Mouse (Mus musculus) gastrocnemius, postnatal 14 days (tissue): ENCODE measurements at regions not wholly inside any gene's neighbourhood (a gene's known extent, or its start where the extent isn't known, plus 50 kb on each side); places are given as distances from the start of the nearest gene placed in this dataset.
"Not testable (repeated sequence)": the region's sequence is repeated elsewhere in the genome, so short reads cannot be mapped to it uniquely, and the experiment has no call there.

Experiments
- DNase-seq: peaks from one replicate; pipeline ENCODE4 v3.0.0; 2021; ENCODE audit warnings: mixed read lengths
- intact Hi-C: fragments of 180-260 bp; cut with DNase I; formaldehyde crosslinking; loops from one replicate; pipeline ENCODE4 v1.15.1; 2025; ENCODE audit warnings: low total_unique reads

DNA sequence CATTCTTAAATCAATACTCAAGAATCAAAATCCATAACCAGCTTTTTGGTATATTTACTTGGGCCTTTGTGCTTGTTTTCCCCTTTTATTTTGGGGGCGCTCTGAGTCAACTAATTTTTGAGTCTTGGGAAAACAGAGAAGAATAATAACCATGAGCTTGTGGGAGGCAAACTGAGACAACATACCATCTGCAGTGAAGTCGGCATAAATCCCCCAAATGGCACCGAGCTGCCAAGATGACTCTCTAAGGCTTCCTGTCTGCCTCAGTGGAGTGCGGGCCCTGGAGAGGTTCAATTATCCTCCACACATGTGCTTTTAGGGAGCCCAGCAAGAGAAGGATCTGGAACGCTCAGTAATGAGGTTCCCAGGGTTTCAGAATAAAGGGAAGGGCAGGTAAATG is 333.1 kb downstream of the Fut8 start:
- no peak for DNase-seq
- intact Hi-C loops = no loop called here

GRCm38 (mm10) chr12:77575046-77575445 is 337.1 kb downstream of the Fut8 start:
- intact Hi-C loops = no loop called here
- DNase-seq = no peak

- no peak for DNase-seq
Observed at GRCm38 (mm10) chr12:77588297-77588696, 350.4 kb downstream of the Fut8 start.

GRCm38 (mm10) chr12:77589416-77589815 is 351.5 kb downstream of the Fut8 start:
- intact Hi-C loops = no loop called here
- DNase-seq = no peak

More at GRCm38 (mm10) chr12:77588297-77588696, 350.4 kb downstream of the Fut8 start:
- intact Hi-C loops = no loop called here

DNA sequence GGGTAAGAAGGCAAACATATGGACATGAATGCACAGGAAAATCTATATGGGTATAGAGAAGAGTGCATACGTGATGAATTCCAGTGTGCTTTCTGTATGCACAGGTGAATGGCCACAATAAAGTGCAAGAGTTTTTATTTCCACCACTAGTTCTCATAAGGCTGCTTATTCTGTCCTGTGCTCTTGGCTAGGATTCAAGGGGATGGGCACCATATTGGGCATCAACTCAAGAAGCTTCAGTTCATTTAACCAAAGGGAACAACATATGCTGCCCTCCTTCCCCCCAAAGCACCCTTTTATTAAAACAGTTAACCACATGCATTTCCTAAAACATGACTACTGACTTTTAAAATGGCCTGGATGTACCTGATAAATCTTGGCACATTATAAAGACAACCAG is 356.2 kb downstream of the Fut8 start:
- DNase-seq = no peak
- intact Hi-C loops = no loop called here

DNA sequence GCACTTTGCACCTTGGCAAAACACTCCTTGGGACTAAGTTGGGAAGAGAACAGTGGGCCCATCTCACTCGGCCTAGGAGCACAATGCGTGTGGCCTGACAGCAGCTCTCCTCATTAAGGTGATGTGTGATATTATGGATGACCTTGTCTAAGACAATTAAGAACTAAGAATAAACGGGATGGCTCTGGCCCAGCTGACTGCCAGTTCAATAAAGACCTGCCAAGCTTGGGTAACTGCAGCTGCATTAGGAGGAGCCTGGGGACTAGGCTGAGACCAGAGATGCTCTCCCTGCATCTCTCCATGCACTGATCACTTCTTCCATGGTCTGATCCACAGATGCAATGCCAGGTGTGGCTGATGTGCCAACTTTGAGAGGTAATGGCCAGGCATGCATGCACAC is 356.7 kb downstream of the Fut8 start:
- intact Hi-C loops = no loop called here
- no peak for DNase-seq

DNA sequence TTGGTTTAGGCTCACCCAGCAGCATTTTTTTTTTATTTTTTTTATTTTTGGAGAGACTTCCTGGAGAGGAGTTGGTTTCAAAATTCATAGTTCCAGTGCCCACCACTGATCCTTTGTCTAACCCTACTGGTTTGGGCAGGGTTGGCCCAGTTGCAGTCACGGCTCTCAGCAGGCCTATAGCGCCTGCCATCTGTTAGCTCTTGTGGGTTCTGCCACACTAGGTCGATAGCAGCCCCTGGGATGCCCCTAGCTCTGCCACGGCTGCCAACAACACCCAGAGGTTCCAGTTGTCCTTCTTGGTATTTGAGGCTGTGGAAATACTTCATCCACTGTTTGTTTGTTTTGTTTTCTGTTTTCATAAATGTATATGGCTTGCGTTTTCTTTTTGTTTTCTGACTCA is 357.9 kb downstream of the Fut8 start:
- no peak for DNase-seq
- intact Hi-C loops = no loop called here

- DNase-seq = no peak
- intact Hi-C loops = no loop called here
Observed at GRCm38 (mm10) chr12:77596676-77597075, 358.8 kb downstream of the Fut8 start.

DNA sequence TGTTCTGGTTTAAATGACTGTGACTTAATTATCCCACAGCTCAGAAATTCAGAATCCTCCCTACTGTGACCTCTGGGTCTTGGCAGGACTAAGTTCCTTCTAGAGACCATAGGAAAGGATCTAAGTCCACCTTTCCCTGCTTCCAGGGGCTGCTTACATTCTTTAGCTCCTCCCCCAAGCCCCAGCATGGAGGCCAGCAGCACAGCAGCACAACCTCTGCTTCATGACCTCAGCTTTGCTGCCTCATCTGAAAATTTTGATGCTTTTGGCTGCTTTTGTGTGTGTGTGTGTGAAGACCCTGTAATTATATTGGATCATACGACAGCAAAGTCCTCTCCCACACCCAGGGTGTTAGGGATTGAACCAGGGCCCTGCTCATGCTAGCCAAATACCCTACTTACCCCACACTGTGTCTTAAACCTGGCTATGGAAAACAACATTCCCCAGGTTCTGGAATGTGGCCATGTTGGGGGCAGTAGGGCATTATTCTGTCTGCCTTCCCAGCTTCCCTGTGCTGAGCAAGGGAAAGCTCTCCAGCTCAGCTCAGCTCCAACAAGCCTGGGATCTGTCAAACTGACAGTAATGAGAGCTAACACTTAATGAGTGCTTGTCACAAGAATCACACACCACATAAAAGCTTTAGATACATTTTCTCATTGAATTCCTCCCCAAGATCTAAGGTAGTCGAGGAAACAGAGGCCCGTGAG is 359.9 kb downstream of the Fut8 start:
- intact Hi-C loops = no loop called here
- no peak for DNase-seq

- intact Hi-C loops = no loop called here
- DNase-seq = no peak
Observed at GRCm38 (mm10) chr12:77598334-77598715, 360.4 kb downstream of the Fut8 start.

- intact Hi-C loops = no loop called here
- DNase-seq = no peak
Observed at GRCm38 (mm10) chr12:77599391-77599790, 361.5 kb downstream of the Fut8 start.

DNA sequence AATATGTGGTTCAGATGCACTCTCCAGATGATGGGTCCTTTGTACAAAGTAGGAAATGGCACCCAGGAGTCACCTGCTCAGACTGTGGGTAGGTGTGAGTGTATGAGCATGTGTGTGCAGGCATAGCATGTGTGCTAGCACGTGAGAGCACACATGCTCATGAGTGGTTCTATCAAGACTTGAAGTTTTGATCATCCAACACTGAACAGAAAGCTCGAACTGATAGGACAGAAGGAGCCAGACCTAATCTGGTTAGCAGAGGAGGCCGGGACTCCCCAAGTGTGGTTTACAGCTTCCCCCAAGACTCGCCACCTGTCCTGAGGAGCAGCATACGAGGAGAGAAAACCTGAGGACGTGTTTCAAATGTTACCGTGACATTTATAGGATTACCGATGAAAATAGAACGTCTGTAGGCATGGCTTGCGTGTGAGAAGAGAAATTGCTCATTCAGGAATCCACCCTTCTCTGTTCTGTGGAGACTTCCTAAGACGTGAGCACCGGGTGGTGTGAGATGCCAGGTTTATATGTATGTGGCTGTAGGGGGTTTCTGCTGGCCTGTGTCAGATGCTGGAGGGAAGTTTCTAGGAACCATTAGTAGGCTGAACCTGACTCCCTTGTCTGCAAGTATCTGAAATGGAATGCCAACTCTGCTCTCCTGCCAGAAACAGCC is 366.0 kb downstream of the Fut8 start:
- no peak for DNase-seq
- intact Hi-C loops = no loop called here

GRCm38 (mm10) chr12:77617552-77617951 is 379.6 kb downstream of the Fut8 start:
- intact Hi-C loops = no loop called here
- DNase-seq = no peak

- intact Hi-C loops = no loop called here
- DNase-seq = no peak
Observed at GRCm38 (mm10) chr12:77622243-77622642, 384.3 kb downstream of the Fut8 start.

- intact Hi-C loops, DNase-seq: not testable (repeated sequence)
Observed at GRCm38 (mm10) chr12:77624323-77624722, 386.4 kb downstream of the Fut8 start.

DNA sequence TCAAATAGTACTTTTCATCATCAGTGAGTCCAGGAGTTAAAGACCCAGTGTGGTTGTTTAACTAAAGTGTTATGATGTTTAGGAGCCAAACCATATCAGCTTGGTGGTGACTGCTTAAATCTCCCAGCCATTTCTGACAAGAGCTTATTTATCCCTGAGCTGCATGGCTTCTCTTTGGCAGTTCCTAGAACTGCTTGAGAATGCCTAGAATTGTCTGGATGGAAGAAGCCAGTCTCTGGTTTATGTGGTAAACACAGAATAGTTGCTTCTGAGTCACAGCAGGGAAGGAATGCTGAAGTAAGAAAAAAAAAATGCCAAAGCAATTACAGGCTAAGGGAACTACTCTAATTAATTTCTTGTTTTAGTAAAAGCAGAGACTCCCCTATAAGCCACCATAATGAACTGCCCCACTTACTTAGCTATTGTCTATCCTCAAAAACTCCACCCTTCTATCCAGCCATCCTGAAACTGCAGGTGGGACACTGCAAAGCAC is 390.5 kb downstream of the Fut8 start:
- DNase-seq = no peak
- intact Hi-C loops = no loop called here

DNA sequence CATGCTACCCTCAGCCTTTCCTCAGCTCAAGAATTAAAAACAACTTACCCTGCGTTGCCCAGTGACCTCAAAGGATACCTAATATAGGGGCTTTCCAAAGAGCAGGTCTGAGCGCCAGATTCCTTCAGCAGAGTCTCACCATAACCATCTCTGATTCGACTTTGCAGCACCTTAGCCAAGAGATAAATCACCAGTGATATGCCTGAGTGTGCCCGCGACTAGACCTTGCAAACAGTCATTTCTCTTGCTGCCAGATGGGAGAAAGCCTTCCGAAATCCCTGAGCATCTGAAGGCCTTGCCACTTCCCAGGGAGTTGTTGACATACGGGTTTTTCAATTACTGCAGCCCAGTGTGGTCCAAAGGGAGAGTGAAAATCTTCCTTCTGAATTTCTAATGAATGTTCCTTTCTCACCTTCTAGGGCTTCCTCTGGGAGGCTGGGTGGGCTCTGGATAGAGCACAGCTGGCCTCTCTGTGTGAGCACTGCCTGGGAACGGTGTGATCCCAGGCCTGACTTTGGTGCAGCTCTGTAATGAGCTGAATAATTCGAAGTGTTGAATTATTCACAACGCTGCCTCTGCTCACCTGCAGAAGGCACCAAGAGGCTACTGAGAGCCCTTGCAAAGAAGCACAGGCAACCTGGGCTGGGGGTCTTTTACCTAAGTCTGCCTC is 396.2 kb downstream of the Fut8 start:
- intact Hi-C loops = no loop called here
- peak; percentile 3 for DNase-seq

DNA sequence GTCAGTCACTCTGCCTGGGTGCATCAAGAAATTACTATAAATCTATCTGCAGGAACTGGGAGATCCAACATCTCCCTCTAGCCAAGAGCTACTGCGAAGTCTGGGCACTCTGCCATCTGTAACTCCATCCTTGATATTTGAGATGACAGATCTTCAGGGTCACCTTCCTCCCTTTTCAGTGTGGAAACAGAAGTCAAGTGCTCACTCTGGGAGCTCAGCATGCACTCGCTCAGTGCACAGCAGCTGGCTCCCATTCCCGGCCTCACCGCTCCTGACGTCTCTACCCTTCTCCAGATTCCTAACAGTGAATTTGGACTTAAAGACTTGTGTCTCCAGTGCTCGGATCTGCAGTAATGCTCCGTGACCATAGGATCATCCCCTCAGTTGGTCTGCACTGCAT is 400.3 kb downstream of the Fut8 start:
- intact Hi-C loops = no loop called here
- DNase-seq = peak; percentile 18

- intact Hi-C loops = no loop called here
- no peak for DNase-seq
Observed at GRCm38 (mm10) chr12:77642336-77642735, 404.4 kb downstream of the Fut8 start.

DNA sequence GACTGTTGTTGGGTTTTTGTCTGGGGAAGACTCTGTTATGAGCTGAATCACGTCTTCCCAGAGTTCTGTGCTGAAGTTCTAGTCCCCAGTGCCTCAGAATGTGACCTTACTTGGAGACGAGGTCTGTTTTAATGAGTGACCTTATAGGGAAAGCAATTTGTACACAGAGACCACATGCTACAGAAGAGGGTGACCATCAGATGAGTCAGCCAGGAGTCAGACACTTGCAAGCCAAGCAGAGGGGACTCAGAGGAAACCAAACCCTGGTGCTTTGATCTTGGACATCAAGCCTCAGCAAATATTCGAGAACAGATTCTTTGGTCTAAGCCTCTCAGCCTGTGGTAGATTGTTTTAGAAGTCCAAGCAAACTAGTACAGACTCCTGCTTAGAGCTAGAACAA is 409.9 kb downstream of the Fut8 start:
- intact Hi-C loops = no loop called here
- no peak for DNase-seq

DNA sequence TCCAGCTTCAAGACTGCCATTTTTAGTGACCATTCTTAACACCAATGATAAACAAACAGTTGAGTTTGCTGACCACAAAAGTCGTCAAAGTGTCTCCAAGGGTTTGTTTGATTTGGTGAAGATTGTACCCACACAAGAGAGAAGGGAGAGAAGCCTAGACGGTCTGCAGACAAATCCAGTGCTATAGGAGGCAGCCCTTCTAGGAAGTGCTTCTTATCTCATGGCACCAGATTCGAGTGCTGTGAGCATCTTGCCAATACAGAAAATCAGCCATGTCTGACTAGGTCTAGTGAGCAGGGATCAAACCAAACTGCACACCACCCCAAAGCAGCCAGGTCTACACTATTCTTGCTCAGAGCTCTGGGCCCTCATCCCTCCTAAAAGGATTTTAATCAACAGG is 416.4 kb downstream of the Fut8 start:
- DNase-seq = no peak
- intact Hi-C loops = no loop called here
